Mouse (Mus musculus) heart, embryonic 12.5 days (tissue): ENCODE results near the gene Tshz2. TPM values are rescaled to one million over a fixed set of nuclear protein-coding genes. Genes with fewer than 3 reads are reported as not detected.

Experiments used
- ATAC-seq: fragments of 200-750 bp; cut with Nextera tagmentation; 2 replicates; pipeline ENCODE4 v1.8.0; 2017; ENCODE audit warnings: moderate TSS enrichment, moderate library complexity; ENCODE audit not compliant: insufficient number of reproducible peaks, low FRiP score
- H3K27ac ChIP-seq: fragments of 300-500 bp; sonication (generic); 2 replicates; pipeline ENCODE4 v1.5.1; 2016; ENCODE audit warnings: mild to moderate bottlenecking, moderate library complexity; ENCODE audit not compliant: poor library complexity, severe bottlenecking
- H3K27me3 ChIP-seq: fragments of 300-500 bp; sonication (generic); replicated peaks from 2 replicates; pipeline ENCODE4 v1.6.1; 2016; ENCODE audit warnings: mild to moderate bottlenecking, moderate library complexity
- H3K36me3 ChIP-seq: fragments of 300-500 bp; sonication (generic); 2 replicates; pipeline ENCODE4 v1.6.1; 2016; ENCODE audit warnings: mild to moderate bottlenecking, moderate library complexity
- H3K4me1 ChIP-seq: fragments of 300-500 bp; sonication (generic); replicated peaks from 2 replicates; pipeline ENCODE4 v1.6.1; 2016; ENCODE audit warnings: mild to moderate bottlenecking
- H3K4me2 ChIP-seq: fragments of 300-500 bp; sonication (generic); 2 replicates; pipeline ENCODE4 v1.6.1; 2016; ENCODE audit warnings: mild to moderate bottlenecking, moderate library complexity
- H3K4me3 ChIP-seq: fragments of 300-500 bp; sonication (generic); 2 replicates; pipeline ENCODE4 v1.5.1; 2016; ENCODE audit warnings: mild to moderate bottlenecking
- H3K9ac ChIP-seq: fragments of 300-500 bp; sonication (generic); 2 replicates; pipeline ENCODE4 v1.6.1; 2016; ENCODE audit warnings: mild to moderate bottlenecking, moderate library complexity
- H3K9me3 ChIP-seq: fragments of 300-500 bp; sonication (generic); replicated peaks from 2 replicates; pipeline ENCODE4 v1.6.1; 2016; ENCODE audit warnings: mild to moderate bottlenecking, moderate library complexity
- WGBS: fragments of 180-500 bp; shearing (Covaris S2); methylation state at CpG from one replicate; pipeline ENCODE4 v1.1.7; 2016; 5-methylcytosine and 5-hydroxymethylcytosine counted together
- polyA plus RNA-seq: library from polyadenylated mRNA; unstranded; fragments of >200 nt; fragmentation: Nextera tagmentation; extraction: Ambion mirVana; gene quantifications from 2 replicates; pipeline ENCODE4 v1.2.1, GENCODE M21; 2016

The Tshz2 gene
- polyA plus RNA-seq, 1 experiment from 2014 or later = 5.6 TPM

GRCm38 (mm10) chr2:169673786-169674185 is 41.0 kb downstream of the Tshz2 start:
- Histone ChIP-seq H3K27ac (0 out of 2 replicates have a peak overlapping the region, but pooled peaks have one; percentile 50), H3K4me1 (peaks cover 33% of the 10 kb centered on the region), H3K4me3 (no peak overlapping the region), H3K36me3 (no peaks in the 10 kb centered on the region), H3K27me3 (no peaks in the 10 kb centered on the region), H3K9ac (no peak overlapping the region), H3K9me3 (no peaks in the 10 kb centered on the region), H3K4me2 (no peak overlapping the region)
- WGBS = 74% methylated on average over 6 of the region's 6 CpGs
- no peak for ATAC-seq

- Histone ChIP-seq H3K4me1 (peaks cover 31% of the 10 kb centered on the region), H3K9ac (no peak overlapping the region), H3K27ac (no peak overlapping the region), H3K4me3 (no peak overlapping the region), H3K9me3 (no peaks in the 10 kb centered on the region), H3K27me3 (no peaks in the 10 kb centered on the region), H3K36me3 (no peaks in the 10 kb centered on the region), H3K4me2 (no peak overlapping the region)
- WGBS = 61% methylated on average over 5 of the region's 5 CpGs
- no peak for ATAC-seq
Observed at GRCm38 (mm10) chr2:169674209-169674608, 41.4 kb downstream of the Tshz2 start.

GRCm38 (mm10) chr2:169679264-169679663 is 46.5 kb downstream of the Tshz2 start:
- H3K27me3 ChIP-seq = no peaks in the 10 kb centered on the region
- no peak overlapping the region for H3K4me2 ChIP-seq
- WGBS = 40% methylated on average over 7 of the region's 7 CpGs
- no peak overlapping the region for H3K4me3 ChIP-seq
- H3K9me3 ChIP-seq = no peaks in the 10 kb centered on the region
- no peaks in the 10 kb centered on the region for H3K36me3 ChIP-seq
- H3K4me1 ChIP-seq = peaks cover 11% of the 10 kb centered on the region
- no peak for ATAC-seq
- no peak overlapping the region for H3K27ac ChIP-seq
- no peak overlapping the region for H3K9ac ChIP-seq

GRCm38 (mm10) chr2:169679951-169680350 is 47.1 kb downstream of the Tshz2 start:
- no peaks in the 10 kb centered on the region for H3K27me3 ChIP-seq
- no peak for ATAC-seq
- no peak overlapping the region for H3K4me2 ChIP-seq
- no peak overlapping the region for H3K27ac ChIP-seq
- no peak overlapping the region for H3K9ac ChIP-seq
- H3K36me3 ChIP-seq = no peaks in the 10 kb centered on the region
- peaks cover 11% of the 10 kb centered on the region for H3K4me1 ChIP-seq
- H3K4me3 ChIP-seq = no peak overlapping the region
- no peaks in the 10 kb centered on the region for H3K9me3 ChIP-seq
- WGBS = 40% methylated on average over 5 of the region's 5 CpGs

- WGBS = 50% methylated on average over 5 of the region's 5 CpGs
- Histone ChIP-seq H3K36me3 (no peaks in the 10 kb centered on the region), H3K27me3 (no peaks in the 10 kb centered on the region), H3K9ac (no peak overlapping the region), H3K4me2 (no peak overlapping the region), H3K4me3 (no peak overlapping the region), H3K9me3 (no peaks in the 10 kb centered on the region), H3K4me1 (peaks cover 25% of the 10 kb centered on the region), H3K27ac (no peak overlapping the region)
- no peak for ATAC-seq
Observed at GRCm38 (mm10) chr2:169685260-169685659, 52.4 kb downstream of the Tshz2 start.

GRCm38 (mm10) chr2:169685747-169686146 is 52.9 kb downstream of the Tshz2 start:
- H3K4me1 ChIP-seq = peaks cover 23% of the 10 kb centered on the region
- ATAC-seq = no peak
- no peak overlapping the region for H3K4me3 ChIP-seq
- no peak overlapping the region for H3K9ac ChIP-seq
- H3K4me2 ChIP-seq = no peak overlapping the region
- WGBS = 77% methylated on average over 7 of the region's 7 CpGs
- no peaks in the 10 kb centered on the region for H3K9me3 ChIP-seq
- H3K36me3 ChIP-seq = no peaks in the 10 kb centered on the region
- no peaks in the 10 kb centered on the region for H3K27me3 ChIP-seq
- no peak overlapping the region for H3K27ac ChIP-seq

GRCm38 (mm10) chr2:169686697-169687430 is 54.1 kb downstream of the Tshz2 start:
- no peak for ATAC-seq

GRCm38 (mm10) chr2:169690054-169690453 is 57.2 kb downstream of the Tshz2 start:
- WGBS = 92% methylated on average over 2 of the region's 2 CpGs
- no peak overlapping the region for H3K4me2 ChIP-seq
- H3K4me3 ChIP-seq = no peak overlapping the region
- H3K27me3 ChIP-seq = no peaks in the 10 kb centered on the region
- no peak overlapping the region for H3K9ac ChIP-seq
- ATAC-seq = no peak
- H3K4me1 ChIP-seq = peaks cover 35% of the 10 kb centered on the region
- H3K36me3 ChIP-seq = no peaks in the 10 kb centered on the region
- H3K27ac ChIP-seq = no peak overlapping the region
- H3K9me3 ChIP-seq = no peaks in the 10 kb centered on the region

More at GRCm38 (mm10) chr2:169686697-169687430, 54.1 kb downstream of the Tshz2 start:
- 80% methylated on average over 12 of the region's 12 CpGs for WGBS
- no peaks in the 10 kb centered on the region for H3K36me3 ChIP-seq
- no peaks in the 10 kb centered on the region for H3K27me3 ChIP-seq
- H3K4me2 ChIP-seq = no peak overlapping the region
- peaks cover 23% of the 10 kb centered on the region for H3K4me1 ChIP-seq
- no peaks in the 10 kb centered on the region for H3K9me3 ChIP-seq
- H3K4me3 ChIP-seq = no peak overlapping the region
- no peak overlapping the region for H3K27ac ChIP-seq
- no peak overlapping the region for H3K9ac ChIP-seq

- H3K27ac ChIP-seq = no peak overlapping the region
- H3K4me1 ChIP-seq = peaks cover 30% of the 10 kb centered on the region
- ATAC-seq = no peak
- no peak overlapping the region for H3K9ac ChIP-seq
- H3K4me2 ChIP-seq = no peak overlapping the region
- WGBS = 65% methylated on average over 9 of the region's 9 CpGs
- no peaks in the 10 kb centered on the region for H3K36me3 ChIP-seq
- no peak overlapping the region for H3K4me3 ChIP-seq
- H3K27me3 ChIP-seq = no peaks in the 10 kb centered on the region
- no peaks in the 10 kb centered on the region for H3K9me3 ChIP-seq
Observed at GRCm38 (mm10) chr2:169694494-169694893, 61.7 kb downstream of the Tshz2 start.

GRCm38 (mm10) chr2:169695025-169695424 is 62.2 kb downstream of the Tshz2 start:
- Histone ChIP-seq H3K4me1 (peaks cover 36% of the 10 kb centered on the region), H3K4me3 (no peak overlapping the region), H3K36me3 (no peaks in the 10 kb centered on the region), H3K27me3 (no peaks in the 10 kb centered on the region), H3K9me3 (no peaks in the 10 kb centered on the region), H3K4me2 (no peak overlapping the region), H3K27ac (no peak overlapping the region), H3K9ac (no peak overlapping the region)
- ATAC-seq = no peak
- WGBS = 58% methylated on average over 9 of the region's 9 CpGs

GRCm38 (mm10) chr2:169699141-169699540 is 66.3 kb downstream of the Tshz2 start:
- Histone ChIP-seq H3K4me1 (peaks cover 49% of the 10 kb centered on the region), H3K27me3 (0 out of 2 replicates have a peak, but pooled peaks cover 4% of the 10 kb centered on the region), H3K9ac (no peak overlapping the region), H3K27ac (peak overlapping the region; percentile 81), H3K9me3 (no peaks in the 10 kb centered on the region), H3K4me3 (no peak overlapping the region), H3K4me2 (no peak overlapping the region), H3K36me3 (no peaks in the 10 kb centered on the region)
- ATAC-seq = no peak
- 77% methylated on average over 5 of the region's 5 CpGs for WGBS
